Comparison of ENCODE assay signal across 8 mouse cellular contexts in genomic region chr12:113858893-113859292, GRCm38 (mm10).
A peak's percentile ranks its signal among the peaks of the same experiment; 100 is the strongest.
DNase-seq lines count a peak whose midpoint lies in the region; ATAC-seq and TF ChIP-seq lines count a peak whose summit lies in the region.
"Had no signal": no experiment of that assay in that cellular context is flagged by ENCODE, and none has a peak within 500 bp of the region (broad histone marks: within the 10 kb centered on the region; RNA-seq: fewer than 3 reads in every experiment).

No protein-coding gene starts in this region.

- peak; percentile 87 for ATAC-seq in megakaryocyte-erythroid progenitor cell, adult 5-6 weeks (replicated peaks; ENCODE audit: low FRiP score, low TSS enrichment, poor library complexity, severe bottlenecking)

- no peak overlapping the region for H3K27ac ChIP-seq in ES-E14 (ENCODE audit: insufficient read depth, low read depth, low read length, poor library complexity, severe bottlenecking)
- no peak overlapping the region for H3K27ac ChIP-seq in midbrain, embryonic 10.5 days (replicated peaks)
- H3K27ac ChIP-seq: embryonic facial prominence, embryonic 13.5 days had no signal

- 53% methylated on average over 4 of the region's 4 CpGs for WGBS in midbrain, embryonic 10.5 days

- H3K9ac ChIP-seq in ES-E14 (ENCODE audit: insufficient read depth, low read depth, low read length, poor library complexity, severe bottlenecking), result no peak overlapping the region
- H3K9ac ChIP-seq: embryonic facial prominence, embryonic 13.5 days had no signal

- no peaks in the 10 kb centered on the region for H3K9me3 ChIP-seq in ES-E14 (ENCODE audit: control insufficient read depth, insufficient read depth, low read depth, low read length)
- peaks cover 52% of the 10 kb centered on the region for H3K9me3 ChIP-seq in midbrain, embryonic 10.5 days (replicated peaks)

- peak; percentile 3 to 23 for DNase-seq in layer of hippocampus, adult 18-20 months (ENCODE audit: low spot score in 2 of 2)
- no peak for DNase-seq in layer of hippocampus, adult 9-10 months (ENCODE audit: low spot score)
- DNase-seq in CD8-positive naive resting alpha-beta T cell, adult 2 months (ENCODE audit: low read depth in 2 of 2, low spot score in 2 of 2), result peak; percentile 8 to 29
- DNase-seq in ES-E14 (ENCODE audit: low read depth, low spot score), result peak; percentile 50
- peak; percentile 16 for DNase-seq in embryo, embryonic 10.5 days (ENCODE audit: low spot score)
- no peak for DNase-seq in midbrain, embryonic 10.5 days (ENCODE audit: low spot score)

- no peaks in the 10 kb centered on the region for H3K4me1 ChIP-seq in ES-E14 (ENCODE audit: control insufficient read depth in 2 of 2, insufficient read depth in 2 of 2, low read length in 2 of 2, poor library complexity in 1 of 2)
- H3K4me1 ChIP-seq in midbrain, embryonic 10.5 days, result no peaks in the 10 kb centered on the region
- H3K4me1 ChIP-seq: embryonic facial prominence, embryonic 13.5 days had no signal

- H3K4me3 ChIP-seq in ES-E14 (ENCODE audit: insufficient read depth in 1 of 2, low read depth in 1 of 2, low read length in 2 of 2, poor library complexity in 1 of 2, severe bottlenecking in 1 of 2), result no peak overlapping the region
- H3K4me3 ChIP-seq in midbrain, embryonic 10.5 days, result no peak overlapping the region
- H3K4me3 ChIP-seq: embryonic facial prominence, embryonic 13.5 days had no signal

- in situ Hi-C loops in ES-E14 (cut with MboI; ENCODE audit: low sequenced_read_pairs in 2 of 2, unreplicated experiment in 2 of 2), result no loop called here

- H3K36me3 ChIP-seq in ES-E14 (ENCODE audit: control insufficient read depth, insufficient read depth, low read length, poor library complexity, severe bottlenecking), result no peaks in the 10 kb centered on the region
- H3K36me3 ChIP-seq in midbrain, embryonic 10.5 days, result no peaks in the 10 kb centered on the region
- H3K36me3 ChIP-seq: embryonic facial prominence, embryonic 13.5 days had no signal

- H3K27me3 ChIP-seq in midbrain, embryonic 10.5 days (ENCODE audit: low read depth, poor library complexity, severe bottlenecking), result no peaks in the 10 kb centered on the region
- H3K27me3 ChIP-seq: embryonic facial prominence, embryonic 13.5 days had no signal

TF ChIP-seq in ES-E14, 5 proteins besides CTCF, POLR2A, EP300 and RAD21:
- no peak for TF ChIP-seq CHD2 (IDR thresholded peaks at IDR 0.05; ENCODE audit: low read depth, low read length)
- TF ChIP-seq HCFC1 (IDR thresholded peaks at IDR 0.05; ENCODE audit: borderline replicate concordance, insufficient read depth, low read length), result no peak
- TF ChIP-seq MAFK (IDR thresholded peaks at IDR 0.05; ENCODE audit: insufficient read depth, low read depth, low read length), result no peak
- no peak for TF ChIP-seq ZNF384 (IDR thresholded peaks at IDR 0.05; ENCODE audit: low read depth, low read length)
- TF ChIP-seq ZC3H11A (IDR thresholded peaks at IDR 0.05; ENCODE audit: borderline replicate concordance, low read depth, low read length), result no peak

Comparison
In these comparisons a context has a peak if more than half of its experiments do, and no peak if none do; other contexts are left out.
1. DNase-seq: peak in layer of hippocampus, adult 18-20 months (2 of 2), CD8-positive naive resting alpha-beta T cell, adult 2 months (2 of 2), ES-E14 (single experiment) and embryo, embryonic 10.5 days (single experiment); none in layer of hippocampus, adult 9-10 months (single experiment) and midbrain, embryonic 10.5 days (single experiment).